Mouse (Mus musculus) stomach, postnatal 0 days (tissue): ENCODE results near the gene Lipo2. TPM values are rescaled to one million over a fixed set of nuclear protein-coding genes. Genes with fewer than 3 reads are reported as not detected.
"Not testable (repeated sequence)": the region's sequence is repeated elsewhere in the genome, so short reads cannot be mapped to it uniquely, and the experiment has no call there.

Experiments used
- ATAC-seq: fragments of 200-750 bp; cut with Nextera tagmentation; 2 replicates; pipeline ENCODE4 v1.8.0; 2017; ENCODE audit not compliant: low FRiP score, low TSS enrichment
- DNase-seq: peaks from one replicate; pipeline ENCODE4 v3.0.0-alpha.2; 2016; ENCODE audit warnings: low spot score
- H3K27ac ChIP-seq: fragments of 300-500 bp; sonication (generic); replicated peaks from 2 replicates; pipeline ENCODE4 v1.5.1; 2014; ENCODE audit warnings: mild to moderate bottlenecking, control low read depth
- H3K27me3 ChIP-seq: fragments of 300-500 bp; sonication (generic); 2 replicates; pipeline ENCODE4 v1.6.1; 2014; ENCODE audit warnings: low read length; ENCODE audit not compliant: control insufficient read depth, insufficient read depth
- H3K36me3 ChIP-seq: fragments of 300-500 bp; sonication (generic); 2 replicates; pipeline ENCODE4 v1.6.1; 2014; ENCODE audit warnings: low read length, mixed read lengths; ENCODE audit not compliant: control insufficient read depth, insufficient read depth
- H3K4me1 ChIP-seq: fragments of 300-500 bp; sonication (generic); replicated peaks from 2 replicates; pipeline ENCODE4 v1.6.1; 2014; ENCODE audit warnings: antibody characterized with exemption; ENCODE audit not compliant: control insufficient read depth, insufficient read depth
- H3K4me2 ChIP-seq: fragments of 300-500 bp; sonication (generic); replicated peaks from 2 replicates; pipeline ENCODE4 v1.6.1; 2014; ENCODE audit warnings: low read depth, mild to moderate bottlenecking, control low read depth, moderate library complexity
- H3K4me3 ChIP-seq: fragments of 300-500 bp; sonication (generic); 2 replicates; pipeline ENCODE4 v1.5.1; 2014; ENCODE audit warnings: low read depth, low read length, control low read depth
- H3K9ac ChIP-seq: fragments of 300-500 bp; sonication (generic); 2 replicates; pipeline ENCODE4 v1.6.1; 2014; ENCODE audit warnings: mild to moderate bottlenecking, low read length, control low read depth, mixed read lengths
- H3K9me3 ChIP-seq: fragments of 300-500 bp; sonication (generic); 2 replicates; pipeline ENCODE4 v1.6.1; 2016; ENCODE audit warnings: low read length; ENCODE audit not compliant: control insufficient read depth
- CTCF ChIP-seq: IDR thresholded peaks from 2 replicates; pipeline ENCODE4 v1.5.1; 2016; ENCODE audit warnings: antibody characterized with exemption, low read depth, mild to moderate bottlenecking, moderate library complexity
- EP300 ChIP-seq: optimal IDR thresholded peaks from 2 replicates; pipeline ENCODE3; 2016; ENCODE audit warnings: antibody characterized with exemption
- WGBS: fragments of 180-500 bp; shearing (Covaris S2); extraction: QIAGEN DNeasy Blood & Tissue Kit; methylation state at CpG from one replicate; pipeline ENCODE4 v1.1.7; 2014; 5-methylcytosine and 5-hydroxymethylcytosine counted together
- polyA plus RNA-seq: library from polyadenylated mRNA; unstranded; fragments of >200 nt; fragmentation: Nextera tagmentation; extraction: Ambion mirVana; gene quantifications from 2 replicates; pipeline ENCODE4 v1.2.1, GENCODE M21; 2015

Lipo2 gene
- 0.28 and 0.29 TPM in 2 replicates for polyA plus RNA-seq

- H3K9ac ChIP-seq, H3K4me3 ChIP-seq, H3K27me3 ChIP-seq, H3K9me3 ChIP-seq, ATAC-seq, H3K36me3 ChIP-seq, H3K4me1 ChIP-seq, H3K4me2 ChIP-seq, DNase-seq, H3K27ac ChIP-seq: not testable (repeated sequence)
- 100% methylated on average over 1 of the region's 1 CpGs for WGBS
These were observed at the start of gene Lipo2 for GRCm38 (mm10) chr19:33751259-33751658. TSS of gene Lipo2 (minus strand) at chr19:33751359.

GRCm38 (mm10) chr19:33787359-33787758 lies 36.2 kb upstream of the Lipo2 start, which contains the start of gene Lipo1:
TSS of gene Lipo1 (minus strand) at chr19:33787459.
- not testable (repeated sequence) for H3K27ac ChIP-seq, H3K27me3 ChIP-seq, H3K4me1 ChIP-seq, ATAC-seq, H3K36me3 ChIP-seq, DNase-seq, H3K4me2 ChIP-seq, H3K9ac ChIP-seq, H3K4me3 ChIP-seq, H3K9me3 ChIP-seq

GRCm38 (mm10) chr19:33786576-33787277 lies 35.6 kb upstream of the Lipo2 start:
- WGBS: 89% methylated on average over 12 of the region's 12 CpGs
- Histone ChIP-seq H3K4me2 (no peak overlapping the region), H3K9ac (no peak overlapping the region), H3K4me3 (no peak overlapping the region), H3K36me3 (no peaks in the 10 kb centered on the region), H3K9me3 (no peaks in the 10 kb centered on the region), H3K27ac (no peak overlapping the region), H3K27me3 (no peaks in the 10 kb centered on the region), H3K4me1 (no peaks in the 10 kb centered on the region)
- TF ChIP-seq EP300: no peak
- TF ChIP-seq CTCF: no peak
- ATAC-seq: no peak
- no peak for DNase-seq

- DNase-seq: peak; percentile 19
- H3K27me3 ChIP-seq, H3K4me1 ChIP-seq, H3K36me3 ChIP-seq, H3K9ac ChIP-seq, H3K4me3 ChIP-seq, H3K27ac ChIP-seq, H3K9me3 ChIP-seq, H3K4me2 ChIP-seq: not testable (repeated sequence)
- ATAC-seq: peak; percentile 86
- 37% methylated on average over 12 of the region's 41 CpGs for WGBS
These were observed 10.3 kb upstream of the Lipo2 start, which contains the start of gene Lipo3 for GRCm38 (mm10) chr19:33761287-33762086. TSS of gene Lipo3 (minus strand) at chr19:33761951.

Other genes with a start within 250 kb of the Lipo2 start
- gene Lipo4, start 233.6 kb downstream of the Lipo2 start, polyA plus RNA-seq: not detected in 2 replicates
- not detected in 2 replicates for gene Gm8978, start 126.1 kb downstream of the Lipo2 start, polyA plus RNA-seq
- 12.2 and 13.5 TPM in 2 replicates for gene Lipo3, start 10.6 kb upstream of the Lipo2 start, polyA plus RNA-seq
- gene Lipo1, start 36.1 kb upstream of the Lipo2 start, polyA plus RNA-seq: not detected in 2 replicates
- not detected in 2 replicates for gene Lipf, start 209.8 kb upstream of the Lipo2 start, polyA plus RNA-seq